Mouse (Mus musculus): Measurements from ENCODE around the gene Vezf1. TPM values are rescaled to one million over a fixed set of nuclear protein-coding genes. Genes with fewer than 3 reads are reported as not detected.

Vezf1 gene
- polyA plus RNA-seq, 1 experiment from 2014 or later, result 21.9 TPM

DNA sequence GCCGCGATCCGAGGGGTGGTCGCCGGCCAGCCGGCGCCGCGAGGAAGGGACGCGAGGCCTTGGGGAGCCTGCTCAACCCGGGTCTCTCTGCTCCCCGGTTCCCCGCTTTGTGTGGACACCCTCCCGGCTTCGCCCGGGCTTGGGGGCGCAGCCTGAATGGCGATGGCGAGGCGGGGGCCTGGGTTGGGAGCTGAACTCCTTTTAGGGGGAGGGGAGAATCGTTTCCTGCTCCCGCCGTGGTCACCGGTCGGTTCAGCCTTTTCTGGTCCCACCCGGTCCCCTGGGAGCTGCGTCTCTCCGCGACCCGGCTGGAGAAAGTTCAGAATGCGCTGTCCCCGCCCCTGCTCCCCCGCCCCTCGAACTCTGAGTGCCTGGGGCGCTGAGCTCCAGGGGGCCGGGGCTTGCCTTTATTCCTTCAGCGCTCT, 31.5 kb downstream of the Vezf1 start:
- Histone ChIP-seq H3K4me1 (peaks cover 43% of the 10 kb centered on the region), H3K9me3 (no peaks in the 10 kb centered on the region), H3K27me3 (replicated peaks) (peaks cover 14% of the 10 kb centered on the region; the same call in 1 of the 2 replicates), H3K4me2 (peak overlapping the region; percentile 77), H3K36me3 (0 out of 2 replicates have a peak, but pooled peaks cover 2% of the 10 kb centered on the region), H3K9ac (peak overlapping the region; percentile 99), H3K4me3 (peak overlapping the region; percentile 83), H3K27ac (replicated peaks) (peak overlapping the region; percentile 94)
- ATAC-seq (ENCODE audit: extremely low read depth, insufficient number of reproducible peaks, low FRiP score, low TSS enrichment), result peak; percentile 52; the same call in 1 of the 2 replicates
- 1% methylated on average over 32 of the region's 38 CpGs for whole genome bisulfite sequencing

DNA sequence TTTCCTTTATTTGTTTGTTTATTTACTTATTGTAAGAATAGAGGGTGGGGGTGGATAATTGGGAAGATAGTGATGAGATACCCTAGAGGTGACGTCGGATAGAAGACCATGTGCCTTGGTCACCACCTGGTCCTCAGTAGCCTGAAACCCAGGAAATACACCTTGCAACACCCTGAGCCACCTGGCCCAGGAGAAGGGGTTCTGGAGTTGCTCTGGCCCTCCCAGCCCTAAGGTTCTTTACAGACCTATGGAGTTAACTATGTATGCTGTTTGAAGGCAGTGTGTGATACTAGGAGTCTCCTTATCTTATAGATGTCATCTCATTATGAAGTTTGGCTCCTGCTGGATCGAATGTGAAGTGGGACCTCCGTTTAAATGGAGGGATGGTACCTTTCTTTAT, 32.1 kb downstream of the Vezf1 start:
- Histone ChIP-seq H3K4me2 (peak overlapping the region; percentile 77), H3K27me3 (replicated peaks) (peaks cover 14% of the 10 kb centered on the region; the same call in 1 of the 2 replicates), H3K4me3 (peak overlapping the region; percentile 83), H3K9ac (no peak overlapping the region), H3K36me3 (0 out of 2 replicates have a peak, but pooled peaks cover 2% of the 10 kb centered on the region), H3K4me1 (peaks cover 43% of the 10 kb centered on the region), H3K27ac (replicated peaks) (peak overlapping the region; percentile 94; the same call in 1 of the 2 replicates), H3K9me3 (no peaks in the 10 kb centered on the region)
- ATAC-seq (ENCODE audit: extremely low read depth, insufficient number of reproducible peaks, low FRiP score, low TSS enrichment), result no peak
- 27% methylated on average over 4 of the region's 4 CpGs for WGBS

DNA sequence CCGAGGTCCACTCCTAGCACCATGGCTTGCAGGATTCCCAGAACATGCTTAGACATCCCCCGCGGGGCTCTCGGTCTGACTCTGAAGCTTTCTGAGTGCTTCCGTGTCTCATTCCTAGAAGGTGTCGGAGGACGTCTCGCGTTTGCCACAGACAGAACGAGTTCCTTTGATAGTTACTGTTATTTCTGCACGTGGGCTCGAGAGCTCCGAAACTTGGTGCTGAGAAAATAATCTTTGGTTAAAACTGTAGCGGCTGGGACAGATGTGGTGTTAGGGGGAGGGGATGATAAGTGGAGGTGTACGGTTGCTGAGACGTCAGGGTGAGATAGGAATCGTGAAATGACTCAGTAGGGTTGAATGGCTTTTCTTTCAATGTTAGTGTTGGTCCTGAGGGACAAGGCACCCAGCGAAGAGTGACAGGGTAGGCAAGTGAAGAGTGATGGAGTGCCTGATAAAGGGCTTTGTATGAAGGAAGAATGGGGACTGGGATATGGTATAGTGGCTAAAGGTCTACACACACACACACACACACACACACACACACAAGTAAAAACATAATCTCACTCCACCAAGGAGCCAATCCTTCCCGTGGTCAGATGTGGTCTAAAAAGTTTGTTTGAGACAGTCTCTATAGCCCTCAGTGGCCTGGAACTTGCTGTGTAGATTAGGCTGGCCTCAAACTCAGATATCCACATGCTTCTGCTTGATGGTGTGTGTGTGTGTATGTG, 35.3 kb downstream of the Vezf1 start:
- no peak for ATAC-seq (ENCODE audit: extremely low read depth, insufficient number of reproducible peaks, low FRiP score, low TSS enrichment)
- Histone ChIP-seq H3K4me1 (peaks cover 50% of the 10 kb centered on the region), H3K36me3 (0 out of 2 replicates have a peak, but pooled peaks cover 2% of the 10 kb centered on the region), H3K27ac (replicated peaks) (no peak overlapping the region), H3K27me3 (replicated peaks) (no peaks in the 10 kb centered on the region), H3K4me3 (no peak overlapping the region), H3K4me2 (peak overlapping the region; percentile 28), H3K9me3 (no peaks in the 10 kb centered on the region), H3K9ac (0 out of 2 replicates have a peak overlapping the region, but pooled peaks have one; percentile 14)
- 51% methylated on average over 19 of the region's 19 CpGs for WGBS

DNA sequence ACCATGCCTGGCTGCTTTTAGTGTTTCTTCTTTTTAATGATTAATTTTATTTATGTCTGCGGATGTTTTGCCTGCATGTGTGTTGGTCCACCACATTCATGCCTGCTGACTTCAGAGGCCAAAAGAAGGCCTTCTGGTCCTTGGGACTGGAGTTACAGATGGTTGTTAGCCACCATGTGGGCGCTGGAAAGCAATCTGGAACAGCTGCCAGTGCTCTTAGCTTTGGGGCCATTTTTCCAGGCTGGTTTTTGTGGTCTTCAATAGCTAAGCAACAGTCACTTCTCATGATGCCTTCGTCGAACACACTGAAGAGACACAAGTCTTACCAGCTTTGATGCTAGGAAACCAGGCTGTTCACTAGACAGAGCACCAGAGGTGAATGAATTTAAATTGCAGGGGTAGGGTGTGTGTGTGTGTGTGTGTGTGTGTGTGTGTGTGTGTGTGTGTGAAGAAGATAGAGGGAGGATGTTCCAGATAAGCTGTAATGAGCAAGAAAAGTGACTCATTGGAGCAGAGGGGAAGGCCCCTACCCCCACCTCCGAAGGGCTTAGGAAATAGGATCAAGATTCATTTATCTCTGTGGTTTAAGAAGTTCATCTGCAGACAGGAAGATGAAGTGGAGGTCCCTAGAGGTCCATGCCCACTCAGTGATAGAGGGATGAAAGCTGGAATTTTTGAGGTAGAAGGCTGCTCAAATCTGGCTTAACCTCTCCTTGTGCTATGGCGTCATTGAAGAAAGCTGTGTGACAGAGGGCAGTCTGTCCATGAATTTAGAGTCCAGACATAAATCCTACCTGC, 37.6 kb downstream of the Vezf1 start:
- 67% methylated on average over 6 of the region's 6 CpGs for WGBS
- H3K4me3 ChIP-seq, result no peak overlapping the region
- H3K4me1 ChIP-seq, result peaks cover 49% of the 10 kb centered on the region

DNA sequence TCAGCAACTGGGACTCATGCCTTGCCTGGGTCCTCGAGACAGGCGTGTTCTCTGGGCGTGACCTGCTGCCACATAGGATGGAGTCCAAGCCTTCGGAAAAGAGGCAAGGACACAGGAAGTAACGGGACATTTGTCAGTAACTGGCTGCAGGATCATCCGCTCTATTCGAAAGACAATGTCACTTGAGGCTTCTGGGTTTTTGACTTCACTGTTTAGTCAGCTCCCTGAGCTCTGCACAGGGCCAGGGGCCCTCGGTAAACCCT, 38.1 kb downstream of the Vezf1 start:
- H3K9me3 ChIP-seq, result no peaks in the 10 kb centered on the region
- H3K27ac ChIP-seq (replicated peaks), result no peak overlapping the region
- 0 out of 2 replicates have a peak, but pooled peaks cover 2% of the 10 kb centered on the region for H3K36me3 ChIP-seq
- no peak overlapping the region for H3K9ac ChIP-seq
- no peak overlapping the region for H3K4me3 ChIP-seq
- no peak for ATAC-seq (ENCODE audit: extremely low read depth, insufficient number of reproducible peaks, low FRiP score, low TSS enrichment)
- no peak overlapping the region for H3K4me2 ChIP-seq
- no peaks in the 10 kb centered on the region for H3K27me3 ChIP-seq (replicated peaks)
- peaks cover 48% of the 10 kb centered on the region for H3K4me1 ChIP-seq
- WGBS, result 65% methylated on average over 8 of the region's 8 CpGs

More for the DNA sequence above, 37.6 kb downstream of the Vezf1 start:
- Histone ChIP-seq H3K9ac (no peak overlapping the region), H3K4me2 (no peak overlapping the region), H3K36me3 (0 out of 2 replicates have a peak, but pooled peaks cover 2% of the 10 kb centered on the region), H3K9me3 (no peaks in the 10 kb centered on the region), H3K27ac (replicated peaks) (no peak overlapping the region), H3K27me3 (replicated peaks) (no peaks in the 10 kb centered on the region)
- no peak for ATAC-seq (ENCODE audit: extremely low read depth, insufficient number of reproducible peaks, low FRiP score, low TSS enrichment)

DNA sequence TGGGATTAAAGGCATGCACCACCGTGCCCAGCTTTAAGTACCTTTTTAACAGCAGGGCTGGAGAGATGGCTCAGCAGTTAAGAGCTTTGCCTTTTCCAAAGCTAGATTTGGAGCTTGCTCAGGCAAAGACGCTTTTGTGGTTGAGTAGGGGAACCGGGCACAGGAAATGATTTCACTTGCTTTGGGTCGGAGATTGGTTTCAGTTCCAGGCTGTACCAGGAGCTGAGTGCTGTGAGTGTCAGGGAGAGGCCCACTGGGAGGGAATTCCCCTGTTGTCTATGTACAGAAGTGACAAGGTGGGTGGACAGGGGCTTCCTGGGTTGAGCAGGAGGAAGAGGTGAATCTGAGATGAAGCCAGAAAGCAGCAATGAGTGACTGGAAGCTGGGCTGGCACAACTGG, 39.3 kb downstream of the Vezf1 start:
- Histone ChIP-seq H3K36me3 (no peaks in the 10 kb centered on the region), H3K9ac (peak overlapping the region; percentile 17; the same call in 1 of the 2 replicates), H3K27me3 (replicated peaks) (no peaks in the 10 kb centered on the region), H3K4me1 (peaks cover 60% of the 10 kb centered on the region), H3K4me3 (no peak overlapping the region), H3K9me3 (no peaks in the 10 kb centered on the region), H3K4me2 (no peak overlapping the region), H3K27ac (replicated peaks) (no peak overlapping the region)
- no peak for ATAC-seq (ENCODE audit: extremely low read depth, insufficient number of reproducible peaks, low FRiP score, low TSS enrichment)
- 51% methylated on average over 4 of the region's 4 CpGs for WGBS

DNA sequence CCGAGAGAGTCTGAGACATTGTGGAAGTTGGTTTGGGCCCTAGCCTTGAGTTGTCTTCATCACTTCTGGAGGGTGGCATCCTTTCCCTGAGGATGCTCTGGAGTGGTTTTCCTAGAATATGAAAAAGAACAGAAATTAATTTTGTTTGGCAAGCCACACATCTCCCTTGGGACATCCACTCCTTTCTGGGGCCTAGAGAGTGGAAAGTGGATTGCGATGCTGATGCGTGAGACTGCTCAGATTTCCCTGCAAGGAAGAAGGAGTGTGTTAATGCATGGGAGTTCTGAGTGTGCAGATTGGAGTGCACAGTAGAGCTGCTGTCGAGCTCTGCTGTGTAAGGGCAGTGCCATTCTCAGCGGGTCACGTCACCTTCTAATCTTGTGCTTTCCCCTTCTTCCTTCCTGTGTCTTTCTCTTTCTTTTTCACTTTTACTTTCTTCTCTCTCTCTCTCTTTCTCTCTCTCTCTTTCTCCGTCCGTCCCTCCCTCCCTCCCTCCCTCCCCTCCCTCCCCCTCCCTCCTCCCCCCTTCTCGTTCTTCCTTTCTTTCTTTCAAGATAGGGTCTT, 42.0 kb downstream of the Vezf1 start:
- H3K9ac ChIP-seq, result peak overlapping the region; percentile 37; the same call in 1 of the 2 replicates
- no peak for ATAC-seq (ENCODE audit: extremely low read depth, insufficient number of reproducible peaks, low FRiP score, low TSS enrichment)
- H3K36me3 ChIP-seq, result no peaks in the 10 kb centered on the region
- H3K4me2 ChIP-seq, result no peak overlapping the region; the same call in 1 of the 2 replicates
- H3K27ac ChIP-seq (replicated peaks), result peak overlapping the region; percentile 61
- H3K27me3 ChIP-seq (replicated peaks), result no peaks in the 10 kb centered on the region
- no peak overlapping the region for H3K4me3 ChIP-seq
- H3K4me1 ChIP-seq, result peaks cover 79% of the 10 kb centered on the region
- H3K9me3 ChIP-seq, result no peaks in the 10 kb centered on the region
- 38% methylated on average over 9 of the region's 9 CpGs for WGBS

DNA sequence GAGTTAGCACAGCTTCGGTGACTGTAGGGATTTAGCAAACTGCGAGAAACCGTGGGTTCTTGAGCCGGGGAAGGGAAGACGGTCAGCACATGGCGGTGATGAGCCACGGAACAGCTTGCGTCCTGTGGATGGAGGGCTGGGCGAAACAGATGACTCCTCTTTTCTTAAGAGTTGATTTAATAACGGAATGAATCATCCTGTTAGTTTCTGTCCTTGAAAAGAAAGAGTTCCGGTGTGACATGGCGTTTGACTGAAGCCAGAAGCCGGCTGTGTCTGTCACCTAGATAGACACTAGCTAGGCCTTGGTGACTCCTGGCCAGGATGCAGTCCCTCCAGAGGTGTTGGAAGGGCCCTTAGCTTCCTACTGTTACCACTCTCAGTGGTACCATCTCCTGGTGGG, 44.0 kb downstream of the Vezf1 start:
- Histone ChIP-seq H3K4me3 (no peak overlapping the region), H3K27me3 (replicated peaks) (no peaks in the 10 kb centered on the region), H3K27ac (replicated peaks) (peak overlapping the region; percentile 45), H3K4me2 (no peak overlapping the region), H3K36me3 (no peaks in the 10 kb centered on the region), H3K9me3 (no peaks in the 10 kb centered on the region), H3K9ac (peak overlapping the region; percentile 47), H3K4me1 (peaks cover 82% of the 10 kb centered on the region)
- 49% methylated on average over 13 of the region's 13 CpGs for WGBS
- no peak for ATAC-seq (ENCODE audit: extremely low read depth, insufficient number of reproducible peaks, low FRiP score, low TSS enrichment)

DNA sequence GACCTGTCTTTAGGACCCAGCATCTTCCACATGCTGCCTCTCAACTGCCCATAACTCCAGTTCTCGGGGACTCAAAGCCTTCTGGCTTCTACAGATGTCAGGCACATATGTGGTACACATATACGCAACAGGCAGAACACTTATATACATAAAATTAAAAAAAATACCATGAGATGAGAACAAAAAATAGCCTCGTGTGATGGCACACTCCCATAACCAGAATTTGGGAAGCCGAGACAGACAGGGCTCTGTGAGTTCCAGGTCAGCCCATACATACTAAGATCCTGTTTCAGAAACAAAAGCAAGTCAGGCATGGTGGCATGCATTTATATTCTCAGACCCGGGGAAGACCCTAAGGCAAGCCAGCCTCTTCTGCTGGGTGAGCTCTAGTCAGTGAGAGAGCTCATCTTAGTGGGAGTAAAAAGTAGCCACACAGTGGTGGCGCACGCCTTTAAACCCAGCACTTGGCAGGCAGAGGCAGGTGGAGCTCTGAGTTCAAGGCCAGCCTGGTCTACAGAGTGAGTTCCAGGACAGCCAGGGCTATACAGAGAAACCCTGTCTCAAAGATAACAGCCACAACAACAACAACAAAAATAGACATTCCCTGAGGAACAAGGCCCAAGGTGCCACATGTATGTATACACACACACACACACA, 44.7 kb downstream of the Vezf1 start:
- H3K27me3 ChIP-seq (replicated peaks), result no peaks in the 10 kb centered on the region
- H3K9ac ChIP-seq, result 0 out of 2 replicates have a peak overlapping the region, but pooled peaks have one; percentile 19
- 85% methylated on average over 7 of the region's 7 CpGs for WGBS
- peaks cover 82% of the 10 kb centered on the region for H3K4me1 ChIP-seq
- H3K4me3 ChIP-seq, result no peak overlapping the region
- H3K36me3 ChIP-seq, result no peaks in the 10 kb centered on the region
- H3K4me2 ChIP-seq, result no peak overlapping the region
- peak overlapping the region; percentile 84 for H3K27ac ChIP-seq (replicated peaks)
- no peak for ATAC-seq (ENCODE audit: extremely low read depth, insufficient number of reproducible peaks, low FRiP score, low TSS enrichment)
- H3K9me3 ChIP-seq, result no peaks in the 10 kb centered on the region

DNA sequence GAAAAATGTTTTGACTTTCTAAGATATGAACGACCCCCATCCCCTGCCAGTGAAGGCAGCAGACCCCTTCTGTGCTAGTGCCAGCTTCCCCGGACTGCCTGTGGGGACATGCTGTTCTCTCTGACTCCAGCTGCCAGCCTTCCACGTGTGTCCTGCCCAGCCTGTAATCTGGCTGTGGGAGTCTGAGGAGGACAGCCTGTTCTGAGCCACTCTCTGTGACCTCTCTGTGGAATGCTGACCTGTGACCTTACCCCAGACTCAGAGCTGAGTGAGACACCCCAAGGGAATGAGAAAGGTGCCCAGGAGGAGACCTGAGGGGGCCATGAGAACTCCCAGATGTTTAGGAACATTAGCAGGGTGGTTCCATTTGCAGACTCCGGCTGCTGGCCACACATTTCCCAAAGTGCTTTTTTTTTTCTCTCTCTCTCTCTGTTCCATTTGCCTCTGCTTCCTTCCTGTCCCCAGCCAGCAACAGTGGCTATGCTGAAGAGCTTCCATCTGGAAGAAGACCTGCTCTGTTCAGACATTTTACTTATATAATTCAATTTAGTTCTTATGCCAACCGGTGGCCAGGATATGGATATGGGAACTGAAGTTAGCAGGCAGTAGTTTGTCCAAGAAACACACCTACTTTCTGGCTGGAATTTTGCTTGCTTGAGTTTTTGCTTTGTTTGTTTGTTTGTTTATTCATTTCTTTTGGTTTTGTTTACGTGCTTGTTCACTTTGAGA, 45.6 kb downstream of the Vezf1 start:
- Histone ChIP-seq H3K4me3 (no peak overlapping the region), H3K9me3 (no peaks in the 10 kb centered on the region), H3K27ac (replicated peaks) (peak overlapping the region; percentile 84), H3K4me1 (peaks cover 89% of the 10 kb centered on the region), H3K36me3 (no peaks in the 10 kb centered on the region), H3K27me3 (replicated peaks) (no peaks in the 10 kb centered on the region), H3K4me2 (no peak overlapping the region), H3K9ac (peak overlapping the region; percentile 65)
- WGBS, result 46% methylated on average over 6 of the region's 6 CpGs
- ATAC-seq (ENCODE audit: extremely low read depth, insufficient number of reproducible peaks, low FRiP score, low TSS enrichment), result no peak

Data from heart, embryonic 13.5 days (tissue).